Mouse (Mus musculus) neutrophil, adult 65 days (primary cell): ENCODE data around the gene Serpina12. TPM values are rescaled to one million over a fixed set of nuclear protein-coding genes. Genes with fewer than 3 reads are reported as not detected.

Experiments
- total RNA-seq: library from RNA; stranded (reverse); gene quantifications from 2 replicates; pipeline ENCODE4 v1.2.4, GENCODE M21; 2023

The Serpina12 gene
- not detected in 2 replicates for total RNA-seq

DNA sequence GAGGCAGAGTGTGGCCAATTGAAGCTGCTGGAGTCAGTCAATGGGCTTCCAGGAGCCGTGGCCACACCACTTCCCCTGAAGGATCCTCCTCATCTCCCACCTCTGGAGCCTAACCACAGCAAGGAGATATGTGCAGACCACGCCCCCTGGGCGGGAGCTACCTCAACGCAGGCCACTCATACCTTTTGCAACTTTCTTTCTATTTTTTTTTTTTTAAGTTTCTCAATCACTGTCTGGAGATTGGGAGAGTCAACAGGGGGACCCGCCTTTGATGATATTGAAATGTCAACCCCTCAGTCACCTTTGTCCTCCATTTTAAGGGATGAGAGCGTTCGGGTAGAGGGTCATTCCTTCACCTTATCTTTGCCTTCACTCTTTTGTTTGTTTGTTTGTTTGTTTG, at the start of gene Serpina12:
Gene Serpina12 (minus strand): TSS at position 101 of the 400 bp plus-strand sequence.

DNA sequence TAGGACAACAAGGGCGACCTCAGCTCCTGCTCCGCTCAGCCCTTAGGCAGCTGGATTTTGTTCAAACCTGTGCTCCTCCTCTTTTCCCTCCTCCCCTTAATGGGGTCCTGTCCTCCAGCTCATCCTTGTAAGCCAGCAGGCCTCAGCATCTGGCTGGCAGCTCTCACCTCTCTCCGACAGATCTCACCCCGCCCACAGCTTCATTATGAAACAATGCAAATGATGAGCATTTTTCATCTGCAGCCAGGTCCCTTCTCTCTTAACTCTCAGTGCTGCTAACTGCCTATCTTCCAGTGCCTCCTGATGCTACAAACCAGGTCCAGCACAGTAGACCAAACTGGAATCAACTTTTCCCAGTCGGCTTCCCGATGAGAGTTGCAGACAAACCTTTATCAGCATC, 30.6 kb downstream of the Serpina12 start, which contains the start of gene Serpina9:
Gene Serpina9 (minus strand): TSS at position 136 of the 400 bp plus-strand sequence.

DNA sequence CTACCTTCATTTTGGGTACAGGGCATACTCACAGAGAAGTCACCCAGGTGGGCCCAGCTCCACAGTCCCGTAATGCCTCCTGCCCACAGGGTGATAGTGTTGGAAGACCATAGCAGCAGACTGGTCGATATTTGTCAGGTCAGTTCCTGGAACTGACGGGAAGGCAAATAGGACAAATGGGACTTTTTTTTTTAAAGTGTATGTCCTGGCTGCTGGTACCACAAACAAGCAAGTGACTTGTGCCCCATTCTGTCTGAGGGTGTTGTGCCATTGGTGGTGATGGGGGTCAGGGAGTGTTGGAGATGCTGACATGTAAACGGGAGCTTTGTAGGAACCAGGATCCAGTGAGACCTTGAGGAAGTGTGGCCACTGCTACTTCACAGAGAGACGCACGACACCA, 54.4 kb downstream of the Serpina12 start, which contains the start of gene Serpina11:
Gene Serpina11 (minus strand): TSS at position 101 of the 400 bp plus-strand sequence.

Other genes starting within 250 kb of the Serpina12 start
- 1.5 TPM in 1 of 2 replicates, not detected in the other for gene Serpina1b, start 214.1 kb downstream of the Serpina12 start, total RNA-seq
- 0.57 TPM in 1 of 2 replicates, not detected in the other for gene Serpina1a, start 180.9 kb downstream of the Serpina12 start, total RNA-seq
- 0.34 and 0.35 TPM in 2 replicates for gene Serpina1c, start 139.6 kb downstream of the Serpina12 start, total RNA-seq
- 0.45 TPM in 1 of 2 replicates, not detected in the other for gene Serpina1e, start 85.5 kb downstream of the Serpina12 start, total RNA-seq
- gene Serpina11, start 54.5 kb downstream of the Serpina12 start, total RNA-seq = not detected in 2 replicates
- not detected in 2 replicates for gene Serpina9, start 30.7 kb downstream of the Serpina12 start, total RNA-seq
- not detected in 2 replicates for gene Serpina5, start 56.7 kb upstream of the Serpina12 start, total RNA-seq
- gene Serpina3a, start 68.3 kb upstream of the Serpina12 start, total RNA-seq = not detected in 2 replicates
- 0.22 TPM in 1 of 2 replicates, not detected in the other for gene Serpina3b, start 83.6 kb upstream of the Serpina12 start, total RNA-seq
- gene Serpina3c, start 109.4 kb upstream of the Serpina12 start, total RNA-seq = not detected in 2 replicates
- 0.88 TPM in 1 of 2 replicates, not detected in the other for gene Serpina3f, start 170.1 kb upstream of the Serpina12 start, total RNA-seq
- gene Serpina3g, start 191.8 kb upstream of the Serpina12 start, total RNA-seq = 0.73 and 2.4 TPM in 2 replicates
- not detected in 2 replicates for gene Serpina3i, start 218.7 kb upstream of the Serpina12 start, total RNA-seq